Mouse (Mus musculus) gastrocnemius, adult 18-20 months (tissue): Measurements from ENCODE around the gene Mark4. TPM values are rescaled to one million over a fixed set of nuclear protein-coding genes. Genes with fewer than 3 reads are reported as not detected.

Experiments
- DNase-seq: peaks from one replicate; pipeline ENCODE4 v3.0.0; 2021; ENCODE audit warnings: low spot score
- long read RNA-seq, 2 experiments: library from polyadenylated mRNA; stranded (forward); transcript quantifications; one replicate each; pipeline ENCODE4 v2.0.0; 2021
- total RNA-seq, 2 experiments: library from RNA; stranded (reverse); gene quantifications; 2 replicates each; pipeline ENCODE4 v1.2.3; 2021

Gene Mark4
- 10 to 100 TPM; 18.5 to 20.8 TPM for total RNA-seq
- long read RNA-seq, experiment 1, partial matches to known transcripts: 10 of 19 reads
- long read RNA-seq, experiment 1, other reads (novel, unspliced or antisense): 7 of 19 reads
- long read RNA-seq, experiment 2, partial matches to known transcripts: 9 of 21 reads
- long read RNA-seq, experiment 2, other reads (novel, unspliced or antisense): 8 of 21 reads

- DNase-seq: peak; percentile 73
Measured at GRCm38 (mm10) chr7:19458591-19459111, at the start of gene Mark4. TSS of gene Mark4 (minus strand) at chr7:19458821.

DNA sequence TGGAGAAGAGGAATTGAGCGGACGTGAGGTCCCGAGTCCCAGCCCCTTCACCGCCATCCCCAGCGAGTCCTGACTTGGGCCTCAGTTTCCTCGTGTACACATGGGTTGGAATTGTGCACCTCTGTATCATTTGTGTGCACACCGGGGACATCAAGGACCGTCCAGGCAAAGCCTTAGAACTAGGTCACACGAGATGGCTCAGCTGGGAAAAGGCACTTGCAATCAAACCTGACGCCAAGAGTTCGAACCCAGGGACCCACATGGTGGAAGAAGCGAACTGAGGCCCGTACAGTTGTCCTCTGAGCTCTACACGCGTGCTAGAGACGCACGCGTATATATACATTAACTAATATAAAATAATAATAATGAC, 49.0 kb upstream of the Mark4 start:
- DNase-seq: no peak

GRCm38 (mm10) chr7:19506969-19507611, 48.5 kb upstream of the Mark4 start:
- DNase-seq: no peak

DNA sequence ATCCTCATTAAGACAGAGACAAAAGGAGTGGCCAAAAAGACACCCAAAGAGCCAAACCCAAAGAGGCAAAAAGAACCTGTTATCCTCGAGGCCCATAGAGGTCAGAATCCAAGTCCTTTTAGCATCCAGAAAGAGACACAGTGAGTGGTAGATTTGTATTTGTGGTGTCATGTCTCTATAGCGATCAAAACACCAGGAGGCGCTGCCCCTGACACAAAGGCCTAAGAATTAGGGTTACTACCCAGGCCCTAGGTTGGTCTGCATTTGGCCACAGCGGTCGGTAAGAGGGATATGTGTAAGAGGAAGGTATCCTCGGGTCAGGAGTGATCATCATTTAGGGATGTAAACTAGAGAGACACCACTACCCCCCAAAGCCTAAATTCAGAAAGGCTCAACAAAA, 47.7 kb upstream of the Mark4 start:
- no peak for DNase-seq

DNA sequence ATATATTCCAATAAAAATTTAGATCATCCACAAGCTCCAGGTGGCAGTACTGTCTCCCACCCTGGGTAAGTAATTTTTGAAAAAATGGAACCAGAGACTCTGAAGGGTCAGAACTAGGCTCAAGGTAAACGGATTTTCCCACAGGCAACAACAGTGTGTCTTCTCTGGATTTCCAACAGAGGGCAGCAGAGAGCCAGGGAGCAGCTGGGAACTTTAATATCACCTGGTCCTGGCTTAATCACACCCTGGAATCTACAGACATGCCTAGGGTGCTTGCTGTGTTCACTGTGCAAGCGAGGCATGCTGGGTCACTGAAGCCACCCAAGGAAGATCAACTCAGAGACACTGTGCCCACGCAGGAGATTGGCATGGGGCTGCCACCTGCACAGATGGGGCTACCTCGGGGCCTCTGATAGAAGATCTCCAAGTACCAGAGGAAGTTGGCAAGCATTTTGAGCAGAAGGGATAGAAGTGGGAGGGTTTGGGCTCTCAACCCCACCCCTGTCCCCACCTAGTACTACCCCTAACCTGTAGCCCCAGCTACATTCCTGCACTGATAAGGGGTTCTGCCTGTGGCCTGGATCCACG, 45.0 kb upstream of the Mark4 start:
- peak; percentile 62 for DNase-seq

DNA sequence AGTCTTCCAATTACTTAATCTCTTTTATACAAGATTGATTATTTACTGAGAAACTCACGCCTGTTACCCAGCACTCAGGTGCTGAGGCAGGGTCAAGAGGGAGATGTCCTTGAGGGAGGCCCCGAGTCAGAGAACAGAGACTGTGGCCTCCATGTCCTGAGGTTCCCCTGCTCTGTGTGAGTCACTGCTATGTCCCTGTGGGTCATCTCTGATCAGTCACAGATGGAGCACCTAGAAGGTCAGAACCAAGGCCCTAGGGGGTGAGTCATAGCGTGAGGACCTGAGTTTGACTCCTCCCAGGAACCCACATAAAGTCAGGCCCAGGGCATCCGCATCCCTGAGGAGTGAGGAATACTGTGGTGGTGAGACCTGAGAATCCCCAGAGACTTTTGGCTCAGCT, 43.0 kb upstream of the Mark4 start:
- no peak for DNase-seq

GRCm38 (mm10) chr7:19500420-19501363, 42.1 kb upstream of the Mark4 start:
- DNase-seq: no peak

- no peak for DNase-seq
Measured at GRCm38 (mm10) chr7:19498326-19498725, 39.7 kb upstream of the Mark4 start.

GRCm38 (mm10) chr7:19496214-19496555, 37.6 kb upstream of the Mark4 start:
- DNase-seq: no peak

DNA sequence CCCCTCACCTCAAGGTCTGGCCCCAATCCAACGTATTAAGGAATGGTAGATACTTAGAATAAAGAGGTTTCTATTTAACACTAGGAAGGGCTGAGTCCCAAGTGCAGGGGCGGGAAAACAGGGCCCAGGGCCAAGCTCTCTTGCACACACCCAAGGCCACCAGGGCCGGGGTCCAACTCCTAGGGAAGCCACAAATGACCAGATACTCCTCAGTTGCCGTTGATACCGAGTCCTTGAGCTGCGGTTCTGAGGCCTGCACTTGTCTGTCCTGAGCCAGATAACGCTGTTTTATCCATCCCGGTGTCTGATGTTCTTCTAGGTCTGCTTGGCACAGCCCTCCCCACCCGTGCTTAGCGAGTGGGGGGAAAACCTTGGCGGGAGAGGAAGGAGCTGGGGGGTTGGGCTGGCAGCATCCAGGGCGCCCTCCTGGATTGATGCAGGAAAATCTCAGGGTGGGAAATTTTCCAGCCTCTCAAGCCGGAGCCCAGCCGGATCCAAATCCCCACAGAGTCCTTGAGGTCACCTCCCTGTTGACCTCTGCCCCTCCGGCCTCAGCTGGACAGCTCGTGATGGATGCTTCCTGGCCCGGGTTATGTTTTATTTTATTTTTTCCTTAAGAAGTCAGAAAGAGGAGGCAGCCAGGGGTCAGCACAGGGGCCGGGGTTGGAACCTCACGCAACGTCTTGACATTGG, 37.0 kb upstream of the Mark4 start:
- DNase-seq: no peak

DNA sequence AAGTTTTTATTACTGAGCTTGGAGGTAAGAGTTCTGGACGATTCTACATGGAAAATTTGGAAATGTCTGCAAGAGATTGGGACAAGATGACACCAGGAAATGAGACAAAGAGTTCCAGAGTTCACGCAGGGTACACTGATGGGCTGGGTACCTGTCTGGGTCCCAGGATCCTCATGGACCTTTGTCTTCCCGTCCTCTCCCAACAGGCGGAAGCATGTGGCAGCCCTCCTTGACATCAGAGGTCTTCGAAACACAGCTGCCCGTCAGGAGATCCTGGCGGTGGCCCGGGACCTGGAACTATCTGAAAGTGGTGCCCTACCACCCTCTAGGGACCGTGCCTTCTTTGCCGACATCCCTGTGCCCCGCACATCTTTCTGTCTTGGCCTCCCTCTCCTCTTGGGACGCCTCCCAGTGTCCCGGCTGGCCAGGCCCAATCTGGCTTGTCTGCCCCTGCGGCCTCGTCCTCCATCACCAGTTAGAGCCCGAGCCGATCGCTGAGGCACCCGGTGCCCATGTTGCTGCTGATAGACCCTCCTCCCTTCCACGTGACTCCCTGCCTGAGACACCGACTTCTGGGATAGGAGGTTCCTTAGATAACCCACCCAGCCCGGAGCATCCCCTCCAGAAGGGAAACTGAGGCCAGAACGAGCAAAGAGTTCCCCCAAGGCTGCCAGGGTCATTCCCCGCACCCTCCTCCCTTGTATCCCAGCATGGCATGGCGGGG, 36.3 kb upstream of the Mark4 start:
- no peak for DNase-seq

GRCm38 (mm10) chr7:19491731-19492130, 33.1 kb upstream of the Mark4 start:
- DNase-seq: peak; percentile 8

DNA sequence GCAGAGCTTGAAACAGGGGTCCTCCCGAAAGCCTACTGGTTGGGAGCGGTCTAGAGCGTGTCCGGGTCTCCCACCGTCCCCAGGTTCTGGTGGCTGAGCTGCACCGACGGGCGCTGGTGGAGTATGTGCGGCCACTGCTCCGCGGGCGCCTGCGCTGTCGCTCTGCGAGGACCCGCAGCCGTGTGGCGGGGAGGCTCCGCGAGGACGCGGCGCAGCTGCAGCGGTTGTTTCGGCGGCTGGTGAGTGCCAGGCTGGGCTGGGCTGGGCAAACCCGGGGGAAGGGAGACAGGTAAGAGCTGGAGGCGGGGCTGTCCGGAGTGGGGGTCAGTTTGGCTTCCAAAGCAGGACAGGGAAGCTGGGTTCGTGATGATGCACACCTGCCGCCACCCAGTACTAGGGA, 30.9 kb upstream of the Mark4 start:
- no peak for DNase-seq

DNA sequence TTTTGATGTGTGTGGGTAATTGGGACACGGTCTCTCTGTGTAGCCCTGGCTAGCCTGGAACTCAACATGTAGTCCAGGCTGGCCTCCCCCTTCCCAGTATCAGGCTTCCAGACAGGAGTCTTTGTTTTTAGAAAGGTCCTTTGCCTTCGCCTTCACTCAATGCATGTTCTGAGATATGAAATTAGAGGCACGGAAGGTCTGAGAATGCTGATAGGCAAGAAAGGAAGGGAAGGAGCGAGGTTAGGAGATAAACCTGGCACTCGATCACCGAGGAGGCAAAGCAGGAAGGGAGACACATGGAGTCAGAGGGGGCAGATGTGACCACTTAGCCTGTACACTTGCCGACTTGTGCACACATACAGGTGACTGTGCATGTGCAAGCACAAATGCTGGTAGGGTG, 27.9 kb upstream of the Mark4 start:
- no peak for DNase-seq

GRCm38 (mm10) chr7:19485488-19485887, 26.9 kb upstream of the Mark4 start:
- DNase-seq: no peak

- no peak for DNase-seq
Measured at GRCm38 (mm10) chr7:19483281-19483680, 24.7 kb upstream of the Mark4 start.

- DNase-seq: no peak
Measured at GRCm38 (mm10) chr7:19477624-19478384, 19.2 kb upstream of the Mark4 start.

DNA sequence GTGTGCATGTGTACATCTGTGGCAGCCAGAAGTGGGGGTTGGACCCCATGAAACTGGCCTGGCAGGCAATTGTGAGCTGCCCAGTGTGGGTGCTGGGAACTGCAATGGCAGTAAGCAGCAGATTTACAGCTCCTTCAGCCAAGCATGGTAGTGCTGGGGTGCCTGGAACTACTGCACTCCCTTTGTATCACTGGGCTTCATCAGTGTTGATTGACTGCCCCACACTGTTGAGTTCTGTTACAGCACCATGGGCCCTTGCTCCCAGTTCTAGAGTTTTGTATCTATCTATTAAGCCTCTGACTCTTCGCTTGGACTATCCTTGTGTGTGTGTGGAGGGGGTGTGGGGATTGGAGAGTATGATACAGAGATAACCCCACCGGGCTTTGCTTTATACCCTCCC, 18.5 kb upstream of the Mark4 start:
- DNase-seq: no peak

DNA sequence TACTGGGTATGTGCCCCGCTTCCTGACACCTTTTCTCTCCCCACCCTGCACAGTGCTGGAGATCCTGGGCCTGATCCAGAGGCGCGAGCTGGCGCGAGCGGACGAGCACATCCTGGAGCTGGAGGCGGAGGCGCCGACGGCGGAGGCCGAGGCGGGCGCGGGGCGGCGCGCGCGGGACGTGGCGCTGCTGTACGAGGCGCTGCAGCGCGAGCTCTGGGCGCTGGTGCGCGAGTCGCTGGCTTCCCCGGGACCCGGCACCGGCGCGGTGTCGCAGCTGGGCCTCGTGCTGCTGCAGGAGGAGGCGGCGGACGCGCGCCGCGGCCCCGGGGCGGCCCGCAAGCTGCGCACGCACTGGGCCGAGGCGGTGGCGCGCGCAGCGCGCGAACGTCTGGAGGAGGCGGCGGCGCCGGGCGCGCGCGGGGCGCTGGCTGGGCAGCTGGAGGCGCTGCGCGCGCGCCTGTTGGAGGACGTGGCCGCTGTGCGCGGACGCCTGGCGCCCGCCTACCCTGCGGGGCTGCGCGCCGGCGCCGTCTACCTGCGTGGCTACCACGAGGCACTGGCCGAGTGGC, 15.3 kb upstream of the Mark4 start:
- peak; percentile 30 for DNase-seq

- DNase-seq: no peak
Measured at GRCm38 (mm10) chr7:19472403-19472802, 13.8 kb upstream of the Mark4 start.
